27 mouse cellular contexts compared by ENCODE assay signal in the genomic region with DNA sequence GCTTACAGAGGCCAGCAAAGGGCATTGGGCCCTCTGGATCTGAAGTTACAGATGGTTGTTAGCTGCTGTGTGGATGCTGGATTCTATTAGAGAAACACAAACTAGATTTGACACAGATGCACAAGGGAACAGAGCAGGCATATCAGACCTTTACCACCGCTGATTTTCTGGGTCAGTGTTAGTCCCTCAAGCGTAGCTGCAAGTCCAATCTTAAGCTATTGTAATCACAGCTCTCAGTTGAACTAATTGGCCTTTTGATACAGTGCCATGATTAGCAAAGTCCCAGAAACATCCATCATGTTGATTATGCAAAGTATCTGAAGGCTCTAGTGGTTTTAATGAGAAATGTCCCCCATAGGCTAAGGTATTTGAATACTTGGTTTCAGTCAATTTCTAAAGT. TPM values are rescaled to one million over a fixed set of nuclear protein-coding genes. Genes with fewer than 3 reads are reported as not detected.
DNase-seq lines count a peak whose midpoint lies in the region; ATAC-seq lines count a peak whose summit lies in the region.
"Had no signal": no experiment of that assay in that cellular context is flagged by ENCODE, and none has a peak within 500 bp of the region (broad histone marks: within the 10 kb centered on the region; RNA-seq: fewer than 3 reads in every experiment).

No protein-coding gene starts in this region.

- H3K4me1 ChIP-seq in midbrain, embryonic 11.5 days (ENCODE audit: control insufficient read depth, insufficient read depth, low read length) = no peaks in the 10 kb centered on the region
- H3K4me1 ChIP-seq in midbrain, embryonic 15.5 days = no peaks in the 10 kb centered on the region
- H3K4me1 ChIP-seq in embryonic facial prominence, embryonic 14.5 days (ENCODE audit: control insufficient read depth, insufficient read depth, low read length) = no peaks in the 10 kb centered on the region
- H3K4me1 ChIP-seq: forebrain, embryonic 13.5 days; limb, embryonic 13.5 days; lung, embryonic 15.5 days had no signal

- H3K9me3 ChIP-seq in midbrain, embryonic 11.5 days (ENCODE audit: control insufficient read depth, low read length) = no peaks in the 10 kb centered on the region
- no peaks in the 10 kb centered on the region for H3K9me3 ChIP-seq in midbrain, embryonic 15.5 days
- H3K9me3 ChIP-seq in embryonic facial prominence, embryonic 14.5 days (ENCODE audit: control insufficient read depth, low read length) = no peaks in the 10 kb centered on the region
- H3K9me3 ChIP-seq: forebrain, embryonic 13.5 days; limb, embryonic 13.5 days; lung, embryonic 15.5 days had no signal

- no peaks in the 10 kb centered on the region for H3K36me3 ChIP-seq in midbrain, embryonic 11.5 days (ENCODE audit: control insufficient read depth, insufficient read depth, low read length)
- H3K36me3 ChIP-seq in midbrain, embryonic 15.5 days (replicated peaks) = no peaks in the 10 kb centered on the region
- H3K36me3 ChIP-seq in embryonic facial prominence, embryonic 14.5 days (ENCODE audit: control insufficient read depth, insufficient read depth, low read length) = no peaks in the 10 kb centered on the region
- H3K36me3 ChIP-seq: G1E; limb, embryonic 13.5 days; lung, embryonic 15.5 days had no signal

- H3K27me3 ChIP-seq in midbrain, embryonic 11.5 days (ENCODE audit: control insufficient read depth, insufficient read depth, low read length) = no peaks in the 10 kb centered on the region
- no peaks in the 10 kb centered on the region for H3K27me3 ChIP-seq in midbrain, embryonic 15.5 days (replicated peaks)
- no peaks in the 10 kb centered on the region for H3K27me3 ChIP-seq in embryonic facial prominence, embryonic 14.5 days (replicated peaks; ENCODE audit: control insufficient read depth, insufficient read depth, low read length)
- H3K27me3 ChIP-seq: forebrain, embryonic 13.5 days; limb, embryonic 13.5 days; Patski had no signal

- peak; percentile 35; the same call in 1 of the 2 replicates for ATAC-seq in midbrain, embryonic 11.5 days (ENCODE audit: low FRiP score)
- no peak for ATAC-seq in midbrain, embryonic 15.5 days (replicated peaks)
- ATAC-seq in embryonic facial prominence, embryonic 14.5 days (ENCODE audit: low read depth) = peak; percentile 75; the same call in 1 of the 2 replicates
- ATAC-seq: forebrain, embryonic 13.5 days; Patski had no signal

- 66% methylated on average over 2 of the region's 2 CpGs for WGBS in midbrain, embryonic 11.5 days
- WGBS in midbrain, embryonic 15.5 days = 53% methylated on average over 2 of the region's 2 CpGs
- WGBS in embryonic facial prominence, embryonic 14.5 days = 23% methylated on average over 2 of the region's 2 CpGs

- no peak overlapping the region for H3K4me3 ChIP-seq in midbrain, embryonic 11.5 days (ENCODE audit: low read depth, low read length)
- H3K4me3 ChIP-seq in midbrain, embryonic 15.5 days = no peak overlapping the region
- H3K4me3 ChIP-seq in embryonic facial prominence, embryonic 14.5 days (ENCODE audit: low read depth, low read length) = no peak overlapping the region
- H3K4me3 ChIP-seq: forebrain, embryonic 13.5 days; layer of hippocampus, adult 2 months; left cerebral cortex, adult 2 months; limb, embryonic 13.5 days; lung, embryonic 15.5 days had no signal

- no peak overlapping the region for H3K9ac ChIP-seq in midbrain, embryonic 11.5 days (ENCODE audit: low read length)
- H3K9ac ChIP-seq in midbrain, embryonic 15.5 days = no peak overlapping the region
- H3K9ac ChIP-seq in embryonic facial prominence, embryonic 14.5 days (ENCODE audit: low read depth, low read length) = no peak overlapping the region
- H3K9ac ChIP-seq: forebrain, embryonic 13.5 days; limb, embryonic 13.5 days; lung, embryonic 15.5 days had no signal

- no peak overlapping the region for H3K4me2 ChIP-seq in midbrain, embryonic 11.5 days
- H3K4me2 ChIP-seq in midbrain, embryonic 15.5 days = no peak overlapping the region
- no peak overlapping the region for H3K4me2 ChIP-seq in embryonic facial prominence, embryonic 14.5 days (ENCODE audit: low read depth, low read length)
- H3K4me2 ChIP-seq: forebrain, embryonic 13.5 days; heart, embryonic 11.5 days; limb, embryonic 13.5 days; liver, embryonic 11.5 days; lung, embryonic 15.5 days had no signal

- DNase-seq in heart, adult 11 months = peak; percentile 62
- no peak for DNase-seq in heart, adult 9 months (ENCODE audit: low spot score in 2 of 2)
- DNase-seq in midbrain, embryonic 11.5 days (ENCODE audit: low spot score, missing footprints) = no peak
- DNase-seq in embryonic facial prominence, embryonic 14.5 days (ENCODE audit: low spot score) = peak; percentile 44
- peak; percentile 93 for DNase-seq in retina, postnatal 1 day
- no peak for DNase-seq in spleen, postnatal 14 days (ENCODE audit: low spot score in 2 of 2)
- DNase-seq: adrenal gland, postnatal 14 days; cerebellum, adult 11-12 months; cerebellum, adult 9-11 months; embryo, embryonic 11 days; gastrocnemius, postnatal 14 days; heart, postnatal 36 days; kidney, adult 11 months; kidney, postnatal 25 days; right cerebral cortex, postnatal 25 days; thymus, adult 18-20 months; thymus, postnatal 36 days had no signal

- no peak overlapping the region for H3K27ac ChIP-seq in midbrain, embryonic 11.5 days (ENCODE audit: low read depth, low read length)
- H3K27ac ChIP-seq in midbrain, embryonic 15.5 days = no peak overlapping the region
- H3K27ac ChIP-seq in embryonic facial prominence, embryonic 14.5 days (replicated peaks; ENCODE audit: low read depth, low read length) = no peak overlapping the region
- H3K27ac ChIP-seq: forebrain, embryonic 13.5 days; layer of hippocampus, adult 2 months; left cerebral cortex, adult 2 months; limb, embryonic 13.5 days; lung, embryonic 15.5 days had no signal

RNA-seq across cellular contexts. Expression of gene Plppr5, which starts 54.2 kb away (rescaled TPM):
- polyA plus RNA-seq in midbrain, embryonic 11.5 days (2014; fragmentation: Nextera tagmentation; extraction: Ambion mirVana) = 0.10 and 0.51 TPM in 2 replicates
- polyA plus RNA-seq in midbrain, embryonic 15.5 days (2015; fragmentation: Nextera tagmentation; extraction: Ambion mirVana) = 6.5 and 6.6 TPM in 2 replicates
- polyA plus RNA-seq in embryonic facial prominence, embryonic 14.5 days (2014; fragmentation: Nextera tagmentation; extraction: Ambion mirVana) = 0.76 and 0.85 TPM in 2 replicates
- polyA plus RNA-seq: G1E, Patski had no signal

Comparison
In these comparisons a context has a peak if more than half of its experiments do, and no peak if none do; other contexts are left out.
1. DNase-seq: peak in heart, adult 11 months (single experiment), embryonic facial prominence, embryonic 14.5 days (single experiment) and retina, postnatal 1 day (single experiment); none in heart, adult 9 months (0 of 2), midbrain, embryonic 11.5 days (single experiment) and spleen, postnatal 14 days (0 of 2).